Mouse (Mus musculus) adrenal gland, adult 8-10 months (tissue): ENCODE results near the gene Gzmm. TPM values are rescaled to one million over a fixed set of nuclear protein-coding genes. Genes with fewer than 3 reads are reported as not detected.

Source experiments
- DNase-seq: peaks from one replicate; pipeline ENCODE4 v3.0.0; 2022
- total RNA-seq, 4 experiments: library from RNA; stranded (reverse); gene quantifications; 2 replicates each; pipeline ENCODE4 v1.2.4; 2022

The Gzmm gene
- total RNA-seq, 4 experiments from 2014 or later: 1.2 to 2.2 (median 1.7) TPM

DNA sequence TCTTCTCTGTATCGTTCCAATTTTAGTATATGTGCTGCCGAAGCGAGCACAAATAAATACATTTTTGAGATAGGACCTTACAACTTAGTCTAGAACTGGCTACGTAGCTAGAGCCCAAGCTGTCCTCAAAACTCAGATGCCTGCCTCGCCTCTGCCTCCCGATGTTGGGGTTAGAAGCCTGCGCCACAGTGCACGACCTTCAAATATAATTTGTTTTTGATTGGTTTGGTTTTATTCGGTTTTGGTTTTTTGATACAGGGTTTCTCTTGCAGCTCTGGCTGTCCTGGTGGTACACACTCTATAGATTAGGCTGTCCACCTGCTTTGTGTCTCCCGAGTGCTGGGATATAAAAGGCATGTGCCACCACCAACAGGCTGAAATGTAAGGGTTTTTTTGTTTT lies 14.7 kb downstream of the Gzmm start:
- DNase-seq: no peak

- peak; percentile 98 for DNase-seq
These were observed 15.5 kb downstream of the Gzmm start, which contains the start of gene Bsg for GRCm38 (mm10) chr10:79704065-79704969. Bsg (plus strand) TSS chr10:79704491.

DNA sequence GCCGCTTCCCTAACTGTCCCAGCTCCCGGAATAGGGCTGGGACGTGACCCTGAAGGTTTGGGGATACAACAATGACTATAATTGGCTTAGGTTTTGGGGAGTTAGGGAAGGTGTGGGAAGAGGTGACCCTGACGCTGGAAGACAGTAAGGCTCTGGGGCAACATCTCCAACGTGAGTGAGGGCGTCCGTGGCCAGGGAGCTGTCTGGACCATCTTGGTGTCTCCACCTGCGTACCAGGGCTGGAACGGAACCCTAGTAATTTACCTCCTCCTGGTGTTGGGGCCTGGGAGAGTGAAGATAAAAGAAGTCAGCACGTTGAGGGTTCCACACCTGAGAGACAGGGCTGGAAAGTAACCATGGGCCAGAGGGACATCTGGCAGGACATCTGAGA lies 16.1 kb downstream of the Gzmm start:
- no peak for DNase-seq

- DNase-seq: no peak
These were observed 17.1 kb downstream of the Gzmm start for GRCm38 (mm10) chr10:79705951-79706350.

DNA sequence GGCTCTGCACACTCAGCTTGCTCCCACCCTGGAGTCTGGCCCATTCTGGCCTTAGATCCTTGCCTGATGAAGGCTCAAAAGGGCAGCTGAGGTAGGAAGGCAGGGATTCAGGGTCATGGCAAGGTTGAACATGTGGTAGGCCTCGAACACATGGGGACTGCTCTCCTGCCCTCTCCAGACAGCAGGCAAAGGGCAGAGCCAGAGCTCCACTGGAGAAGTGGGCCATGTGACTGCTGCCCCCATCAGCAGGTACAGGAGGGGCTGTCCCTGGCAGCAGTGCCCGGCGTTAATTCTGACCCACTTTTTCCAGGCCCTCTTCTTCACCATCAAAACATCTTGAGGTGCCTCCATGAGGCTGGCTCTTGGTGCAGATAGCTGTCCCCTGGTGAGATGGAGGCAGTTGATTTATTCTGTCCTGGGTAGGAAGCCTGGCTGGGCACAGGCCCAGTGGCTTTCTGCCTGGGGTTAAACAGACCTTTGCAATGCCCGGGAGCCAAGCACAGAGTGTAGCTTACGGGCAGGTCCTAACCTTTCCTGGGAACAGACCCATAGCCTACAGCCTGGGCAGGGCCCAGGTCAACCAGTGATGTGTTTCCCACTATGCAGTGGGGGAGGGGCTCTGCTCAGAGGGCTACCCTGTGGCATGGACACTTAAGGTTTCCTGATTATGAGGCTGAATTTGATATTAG lies 17.7 kb downstream of the Gzmm start:
- no peak for DNase-seq

GRCm38 (mm10) chr10:79707162-79707561 lies 18.3 kb downstream of the Gzmm start:
- no peak for DNase-seq

DNA sequence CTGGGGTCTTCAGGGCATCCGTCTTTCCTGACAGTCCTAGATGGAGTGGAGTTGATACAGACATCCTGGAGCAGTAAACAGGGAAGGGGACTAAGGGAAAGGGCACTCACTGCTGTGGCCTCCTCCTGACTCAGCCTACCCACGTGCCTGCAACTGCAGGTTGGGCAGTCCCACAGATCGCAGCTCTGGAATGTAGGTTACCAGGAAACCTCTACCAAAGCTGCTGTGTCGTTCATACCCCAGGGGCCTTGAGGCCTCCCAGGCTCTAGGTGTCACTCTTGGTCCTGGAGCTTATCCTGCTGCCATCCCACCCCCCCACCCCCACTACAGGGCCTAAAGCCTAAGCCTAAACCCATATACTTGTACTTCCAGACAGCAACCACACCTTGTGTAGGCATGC lies 18.9 kb downstream of the Gzmm start:
- DNase-seq: no peak

- no peak for DNase-seq
These were observed 19.8 kb downstream of the Gzmm start for GRCm38 (mm10) chr10:79708668-79709067.

DNA sequence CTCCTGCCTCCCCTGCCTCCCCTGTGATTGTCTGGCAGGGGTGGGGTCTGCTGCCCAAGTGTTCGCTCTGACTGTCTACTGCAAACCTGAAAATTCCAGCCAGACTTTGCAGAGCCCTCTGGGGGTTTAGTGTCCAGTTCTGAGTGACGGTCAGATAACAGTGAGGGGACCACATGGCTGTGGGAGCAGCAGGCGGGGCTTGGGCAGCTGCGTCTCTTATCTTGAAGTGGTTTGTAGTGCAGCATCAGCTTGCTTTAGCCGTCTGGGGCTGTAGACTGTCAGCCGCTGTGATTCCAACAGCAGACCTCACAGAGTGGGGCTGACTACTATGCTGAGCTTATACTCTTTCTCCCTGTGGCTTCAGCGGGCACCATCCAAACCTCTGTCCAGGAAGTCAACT lies 20.5 kb downstream of the Gzmm start:
- no peak for DNase-seq

- no peak for DNase-seq
These were observed 23.2 kb downstream of the Gzmm start for GRCm38 (mm10) chr10:79712029-79712428.

DNA sequence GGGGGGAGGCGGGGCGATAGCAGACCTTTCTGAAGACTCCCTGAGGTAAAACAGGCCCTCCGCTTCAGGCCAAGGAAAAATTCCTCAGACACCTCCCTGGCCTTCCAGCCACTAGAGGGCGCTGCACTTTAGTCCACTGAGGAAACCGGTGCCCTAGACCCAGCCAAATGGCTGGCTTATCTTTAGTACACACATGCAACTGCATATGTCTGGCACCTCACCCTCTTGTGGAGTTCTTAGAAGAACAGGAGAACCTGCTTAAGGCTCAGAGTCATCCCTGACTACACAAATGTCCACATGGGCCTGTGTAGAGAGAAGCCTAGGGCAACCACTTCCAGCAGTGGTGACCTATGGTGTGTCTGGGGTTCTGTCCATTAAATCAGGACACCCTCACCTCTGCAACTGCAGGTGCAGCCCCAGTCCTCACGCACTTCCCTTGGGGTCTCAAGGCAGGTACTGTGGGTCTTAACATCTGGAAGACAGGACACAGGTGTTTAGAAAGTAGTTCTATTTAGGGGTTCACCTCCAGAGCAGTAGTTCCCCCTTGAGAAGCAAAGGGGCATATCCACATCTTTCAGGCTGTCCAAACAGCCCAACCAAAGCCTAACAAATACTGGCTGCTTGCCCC lies 23.8 kb downstream of the Gzmm start:
- DNase-seq: no peak

- DNase-seq: no peak
These were observed 24.3 kb downstream of the Gzmm start for GRCm38 (mm10) chr10:79713163-79713562.

GRCm38 (mm10) chr10:79714996-79715395 lies 26.2 kb downstream of the Gzmm start:
- no peak for DNase-seq

- DNase-seq: no peak
These were observed 27.6 kb downstream of the Gzmm start, which contains the start of gene Hcn2 for GRCm38 (mm10) chr10:79716254-79716987. Hcn2 (plus strand) TSS chr10:79716634.

DNA sequence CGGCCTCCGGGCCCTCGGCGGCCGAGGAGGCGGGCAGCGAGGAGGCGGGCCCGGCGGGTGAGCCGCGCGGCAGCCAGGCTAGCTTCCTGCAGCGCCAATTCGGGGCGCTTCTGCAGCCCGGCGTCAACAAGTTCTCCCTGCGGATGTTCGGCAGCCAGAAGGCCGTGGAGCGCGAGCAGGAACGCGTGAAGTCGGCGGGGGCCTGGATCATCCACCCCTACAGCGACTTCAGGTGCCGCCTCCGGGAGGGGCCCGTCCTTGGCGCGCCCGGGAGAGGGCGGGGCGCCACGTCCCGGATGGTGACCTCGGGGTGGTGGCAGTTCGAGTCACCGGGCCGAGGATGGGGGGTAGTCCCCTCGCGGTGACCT lies 28.2 kb downstream of the Gzmm start:
- DNase-seq: no peak

- no peak for DNase-seq
These were observed 29.0 kb downstream of the Gzmm start for GRCm38 (mm10) chr10:79717640-79718357.

DNA sequence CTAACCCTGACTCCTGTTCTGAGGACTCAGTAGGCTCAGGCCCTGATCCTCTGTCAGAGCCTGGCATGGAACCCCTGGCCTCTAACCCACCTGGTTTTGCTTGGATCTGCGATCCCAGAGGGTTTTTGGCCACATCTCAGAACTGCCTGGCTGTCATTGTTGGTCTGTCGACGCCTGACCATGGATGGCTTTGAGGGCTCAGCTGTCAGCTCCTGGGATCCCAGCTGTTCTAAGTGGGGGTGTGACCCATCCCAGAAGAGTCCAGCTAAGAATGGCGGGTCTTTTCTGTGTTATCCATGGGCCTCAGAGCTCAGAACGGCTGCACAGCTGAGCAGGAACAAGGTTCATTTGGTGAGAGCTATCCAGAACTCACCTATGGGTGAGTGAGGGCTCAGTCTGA lies 32.3 kb downstream of the Gzmm start:
- DNase-seq: no peak

DNA sequence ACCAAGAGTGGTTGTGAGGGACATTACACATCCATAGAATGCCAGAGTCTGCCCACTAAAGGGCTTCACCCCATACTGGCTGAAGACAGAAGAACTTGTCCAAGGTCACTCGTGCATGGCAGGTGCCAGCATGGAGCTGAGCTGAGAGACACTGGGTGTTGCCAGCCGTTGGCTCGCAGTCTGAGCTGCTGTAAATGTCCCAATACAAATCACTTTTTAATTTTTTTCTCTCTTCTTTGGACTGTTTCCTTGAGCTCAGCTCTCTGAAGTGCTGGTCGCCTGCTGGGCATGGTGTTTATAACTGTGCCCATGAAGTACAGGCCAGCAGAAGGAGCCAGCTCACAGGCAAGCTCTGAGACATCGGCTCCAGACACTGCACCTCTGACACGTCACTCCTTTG lies 34.2 kb downstream of the Gzmm start:
- DNase-seq: no peak

- DNase-seq: no peak
These were observed 34.9 kb downstream of the Gzmm start for GRCm38 (mm10) chr10:79723692-79724091.

DNA sequence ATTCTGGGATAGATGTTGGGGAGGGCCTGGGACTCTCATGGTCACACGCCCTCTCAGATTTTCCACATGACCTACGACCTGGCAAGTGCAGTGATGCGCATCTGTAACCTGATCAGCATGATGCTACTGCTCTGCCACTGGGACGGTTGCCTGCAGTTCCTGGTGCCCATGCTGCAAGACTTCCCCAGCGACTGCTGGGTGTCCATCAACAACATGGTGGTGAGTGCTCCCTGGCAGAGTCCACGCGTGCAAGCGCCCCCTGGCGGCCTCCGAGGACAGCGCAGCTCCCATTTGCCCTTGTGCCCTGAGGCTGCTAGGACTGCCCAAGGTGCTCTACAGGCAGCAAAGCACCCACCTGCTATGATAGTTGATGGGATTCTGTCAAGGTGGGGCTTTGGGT lies 37.3 kb downstream of the Gzmm start:
- no peak for DNase-seq

- no peak for DNase-seq
These were observed 39.8 kb downstream of the Gzmm start for GRCm38 (mm10) chr10:79728323-79729249.
